Mouse (Mus musculus) kidney, embryonic 15.5 days (tissue): Measurements from ENCODE around the gene Mcrip1. TPM values are rescaled to one million over a fixed set of nuclear protein-coding genes. Genes with fewer than 3 reads are reported as not detected.
"Not testable (repeated sequence)": the region's sequence is repeated elsewhere in the genome, so short reads cannot be mapped to it uniquely, and the experiment has no call there.

Experiments used
- ATAC-seq: fragments of 200-750 bp; cut with Nextera tagmentation; replicated peaks from 2 replicates; pipeline ENCODE4 v1.8.0; 2017; ENCODE audit warnings: moderate TSS enrichment; ENCODE audit not compliant: low FRiP score
- H3K27ac ChIP-seq: fragments of 300-500 bp; sonication (generic); 2 replicates; pipeline ENCODE4 v1.5.1; 2015; ENCODE audit warnings: mild to moderate bottlenecking, inconsistent platforms
- H3K27me3 ChIP-seq: fragments of 300-500 bp; sonication (generic); 2 replicates; pipeline ENCODE4 v1.6.1; 2015; ENCODE audit warnings: inconsistent platforms
- H3K36me3 ChIP-seq: fragments of 300-500 bp; sonication (generic); 2 replicates; pipeline ENCODE4 v1.6.1; 2015; ENCODE audit warnings: inconsistent platforms
- H3K4me1 ChIP-seq: fragments of 300-500 bp; sonication (generic); 2 replicates; pipeline ENCODE4 v1.6.1; 2015; ENCODE audit warnings: inconsistent platforms
- H3K4me2 ChIP-seq: fragments of 300-500 bp; sonication (generic); 2 replicates; pipeline ENCODE4 v1.6.1; 2015; ENCODE audit warnings: moderate library complexity, mild to moderate bottlenecking, inconsistent platforms
- H3K4me3 ChIP-seq: fragments of 300-500 bp; sonication (generic); replicated peaks from 2 replicates; pipeline ENCODE4 v1.5.1; 2015; ENCODE audit warnings: mild to moderate bottlenecking, inconsistent platforms
- H3K9ac ChIP-seq: fragments of 300-500 bp; sonication (generic); 2 replicates; pipeline ENCODE4 v1.6.1; 2015; ENCODE audit warnings: mild to moderate bottlenecking, inconsistent platforms
- H3K9me3 ChIP-seq: fragments of 300-500 bp; sonication (generic); replicated peaks from 2 replicates; pipeline ENCODE4 v1.6.1; 2016; ENCODE audit warnings: inconsistent platforms
- WGBS: fragments of 180-500 bp; shearing (Covaris S2); methylation state at CpG from one replicate; pipeline ENCODE4 v1.1.7; 2015; ENCODE audit warnings: mixed read lengths; 5-methylcytosine and 5-hydroxymethylcytosine counted together
- polyA plus RNA-seq: library from polyadenylated mRNA; unstranded; fragments of >200 nt; fragmentation: Nextera tagmentation; extraction: Ambion mirVana; gene quantifications from 2 replicates; pipeline ENCODE4 v1.2.1, GENCODE M21; 2015

The Mcrip1 gene
- polyA plus RNA-seq, result 199 and 212 TPM in 2 replicates

DNA sequence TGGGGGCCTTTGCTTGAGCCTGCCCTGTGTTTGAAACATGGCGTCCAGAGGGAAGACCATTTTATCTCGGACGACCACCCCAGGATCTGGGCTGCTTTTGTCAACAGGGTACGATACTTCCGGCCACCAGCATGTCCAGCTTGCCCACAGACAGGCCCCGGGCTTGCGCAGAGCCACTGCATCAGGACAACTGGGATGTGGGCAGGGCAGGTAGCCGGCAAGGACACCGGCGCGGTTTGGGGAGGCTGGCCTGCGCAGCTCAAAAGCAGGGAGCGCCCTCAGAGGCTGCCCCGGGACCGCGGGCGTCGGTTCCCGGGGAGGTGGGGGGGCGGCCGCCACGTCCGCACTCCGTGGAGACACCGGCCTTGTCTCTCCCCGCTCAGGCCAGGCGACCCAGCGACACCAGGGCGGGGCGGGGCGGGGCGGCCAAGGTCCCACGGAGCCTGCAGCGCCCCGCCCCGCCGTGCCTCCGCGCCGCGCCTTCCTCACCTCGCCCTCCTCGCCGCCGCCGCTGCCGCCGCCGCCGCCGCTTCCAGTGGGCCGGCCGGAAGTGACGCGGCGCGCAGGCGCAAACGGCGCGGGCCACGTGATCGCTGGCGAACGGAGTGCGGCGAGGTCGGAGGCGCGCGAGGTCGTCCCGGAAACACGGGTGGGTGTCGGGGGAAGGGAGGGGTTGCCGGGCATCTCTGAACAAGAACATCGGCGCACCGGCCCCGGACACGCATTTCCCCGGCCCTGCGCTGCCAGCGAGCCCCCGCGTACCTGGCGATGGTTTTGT, at the start of gene Mcrip1:
TSS of gene Mcrip1 (minus strand) at position 560 of the 778 bp plus-strand sequence.
- Histone ChIP-seq H3K36me3 (peaks cover 17% of the 10 kb centered on the region), H3K27ac (peak within 1 kb of the TSS; percentile 96)

DNA sequence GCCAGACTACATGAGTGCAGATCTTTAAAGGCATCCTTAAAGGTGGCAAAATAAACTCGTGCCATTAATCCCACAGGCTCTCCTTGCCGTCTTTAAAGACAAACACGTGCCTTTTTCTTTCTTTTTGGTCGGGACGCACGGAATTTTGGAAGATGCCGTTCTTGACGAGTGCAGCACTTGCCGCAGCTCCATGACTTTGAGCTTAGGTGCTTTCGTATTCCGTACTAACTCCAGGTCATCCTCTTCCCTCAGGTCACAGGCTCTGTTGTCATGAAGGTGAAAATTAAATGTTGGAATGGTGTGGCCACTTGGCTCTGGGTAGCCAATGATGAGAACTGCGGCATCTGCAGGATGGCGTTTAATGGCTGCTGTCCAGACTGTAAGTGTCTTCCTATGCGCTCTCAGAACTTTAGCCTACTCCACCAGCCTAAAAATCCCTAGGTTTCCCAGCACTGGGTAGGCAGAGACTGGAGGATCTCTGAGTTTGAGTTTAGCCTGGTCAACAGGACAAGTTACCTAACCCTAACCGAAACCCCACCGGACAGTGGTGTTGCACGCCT, 49.5 kb upstream of the Mcrip1 start:
- Histone ChIP-seq H3K4me3 (peak overlapping the region; percentile 99), H3K4me2 (peak overlapping the region; percentile 92), H3K9me3 (no peaks in the 10 kb centered on the region), H3K36me3 (peaks cover 71% of the 10 kb centered on the region), H3K27me3 (no peaks in the 10 kb centered on the region), H3K27ac (peak overlapping the region; percentile 89), H3K9ac (peak overlapping the region; percentile 74), H3K4me1 (peaks cover 32% of the 10 kb centered on the region)
- WGBS, result 41% methylated on average over 17 of the region's 17 CpGs
- no peak for ATAC-seq

More for the DNA sequence above, at the start of gene Mcrip1:
- Histone ChIP-seq H3K27me3 (no peaks in the 10 kb centered on the region), H3K4me2 (peak within 1 kb of the TSS; percentile 86), H3K4me3 (peak within 1 kb of the TSS; percentile 97), H3K9ac (peak within 1 kb of the TSS; percentile 96), H3K9me3 (no peaks in the 10 kb centered on the region), H3K4me1 (peaks cover 42% of the 10 kb centered on the region)
- WGBS, result under 1% methylated on average over 87 of the region's 87 CpGs
- peak; percentile 86 for ATAC-seq

DNA sequence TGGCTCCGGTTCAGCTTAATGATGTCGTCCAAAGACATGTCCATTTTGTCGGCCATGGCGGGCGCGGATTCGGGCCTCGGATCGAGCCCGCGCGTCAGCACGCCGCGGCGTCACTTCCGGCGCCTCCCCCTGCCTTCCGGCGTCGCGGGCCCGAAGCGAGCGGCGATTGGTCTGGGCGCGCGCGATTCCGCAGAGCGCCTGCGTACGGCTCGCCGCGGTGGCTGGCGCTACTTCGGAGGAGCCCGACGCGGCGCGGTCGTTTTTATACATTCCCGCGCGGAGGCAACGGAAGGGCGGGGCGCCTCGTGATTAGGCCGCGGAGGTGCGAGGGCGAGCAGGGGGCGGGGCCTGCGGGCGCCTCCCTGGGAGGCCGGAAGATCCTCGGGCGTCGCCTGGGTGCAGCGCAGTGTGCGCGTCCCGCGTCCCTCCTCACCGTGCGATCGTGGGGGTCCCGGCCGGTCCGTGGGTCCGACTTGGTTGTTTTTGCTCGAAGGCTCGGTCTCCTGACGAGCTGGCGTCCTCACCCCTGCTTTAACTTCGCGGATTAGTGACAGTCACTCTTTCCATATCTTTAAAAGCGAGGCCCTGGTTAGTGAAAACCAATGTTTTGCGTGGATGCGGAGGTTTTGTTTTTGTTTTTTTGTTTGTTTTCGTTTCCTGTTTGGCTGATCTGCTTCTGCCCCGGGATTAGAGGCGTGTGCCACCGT, 48.9 kb upstream of the Mcrip1 start, which contains the start of the genes Alyref and Anapc11:
TSS of gene Alyref (minus strand) at position 83 of the 707 bp plus-strand sequence.
TSS of gene Anapc11 (plus strand) at position 139 of the 707 bp plus-strand sequence.
- Histone ChIP-seq H3K9ac (peak within 1 kb of the TSS; percentile 92), H3K4me3 (peak within 1 kb of the TSS; percentile 99), H3K9me3 (no peaks in the 10 kb centered on the region), H3K27ac (peak within 1 kb of the TSS; percentile 89), H3K36me3 (peaks cover 71% of the 10 kb centered on the region), H3K4me2 (peak within 1 kb of the TSS; percentile 92), H3K27me3 (no peaks in the 10 kb centered on the region), H3K4me1 (peaks cover 32% of the 10 kb centered on the region)
- peak; percentile 98 for ATAC-seq
- under 1% methylated on average over 86 of the region's 88 CpGs for WGBS

DNA sequence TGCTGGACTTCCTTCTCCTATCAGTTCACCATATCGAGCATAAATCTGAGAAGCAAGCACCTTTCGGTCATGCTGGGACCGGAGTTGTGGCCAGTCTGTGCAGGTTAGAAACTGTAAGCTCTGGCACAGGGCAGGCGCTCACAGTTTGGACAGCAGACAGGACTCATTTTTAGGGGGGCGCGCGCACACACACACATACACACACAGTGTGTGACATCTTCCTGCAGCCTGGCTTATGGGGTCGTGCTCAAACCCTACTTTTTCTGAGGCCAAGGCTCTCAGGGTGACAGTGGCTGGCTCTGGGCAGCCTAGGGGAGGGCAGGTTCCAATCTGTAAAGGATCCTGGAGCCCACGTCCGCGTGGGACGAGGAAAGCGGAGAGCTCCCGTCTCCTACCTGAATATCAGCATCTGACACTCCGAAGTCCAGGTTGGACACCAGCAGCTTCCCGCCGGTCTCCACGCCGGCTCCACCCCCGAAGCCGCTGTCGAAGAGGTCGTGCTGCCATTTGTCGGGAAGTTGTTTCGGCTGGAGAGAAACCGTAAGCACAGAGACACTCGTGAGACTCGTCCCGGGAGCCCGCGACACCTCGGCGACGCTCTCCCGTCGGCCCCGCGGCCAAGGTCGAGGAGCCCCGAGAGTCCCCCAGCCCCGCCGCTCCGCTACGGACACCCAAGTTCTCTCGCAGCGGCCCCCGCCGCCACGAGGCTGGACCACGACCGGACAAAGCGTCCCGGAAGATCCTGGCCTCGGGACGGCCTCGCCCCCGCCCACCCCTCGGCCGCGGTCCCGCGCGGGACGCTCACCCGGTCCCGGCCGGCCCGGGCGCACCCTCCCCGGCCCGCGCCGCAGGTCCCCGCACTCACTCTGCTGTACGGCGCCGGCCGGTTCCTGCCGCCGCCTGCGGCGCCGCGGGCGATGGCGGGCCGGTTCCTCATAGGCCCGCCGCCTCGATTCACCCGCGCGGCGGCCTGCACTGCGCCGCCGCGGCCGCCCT, 48.0 kb upstream of the Mcrip1 start:
- Histone ChIP-seq H3K9ac (peak overlapping the region; percentile 92), H3K4me2 (peak overlapping the region; percentile 92), H3K4me1 (peaks cover 32% of the 10 kb centered on the region), H3K27ac (peak overlapping the region; percentile 89), H3K27me3 (no peaks in the 10 kb centered on the region), H3K36me3 (peaks cover 71% of the 10 kb centered on the region), H3K9me3 (no peaks in the 10 kb centered on the region), H3K4me3 (peak overlapping the region; percentile 99)
- WGBS, result 2% methylated on average over 99 of the region's 99 CpGs
- ATAC-seq, result peak; percentile 61

DNA sequence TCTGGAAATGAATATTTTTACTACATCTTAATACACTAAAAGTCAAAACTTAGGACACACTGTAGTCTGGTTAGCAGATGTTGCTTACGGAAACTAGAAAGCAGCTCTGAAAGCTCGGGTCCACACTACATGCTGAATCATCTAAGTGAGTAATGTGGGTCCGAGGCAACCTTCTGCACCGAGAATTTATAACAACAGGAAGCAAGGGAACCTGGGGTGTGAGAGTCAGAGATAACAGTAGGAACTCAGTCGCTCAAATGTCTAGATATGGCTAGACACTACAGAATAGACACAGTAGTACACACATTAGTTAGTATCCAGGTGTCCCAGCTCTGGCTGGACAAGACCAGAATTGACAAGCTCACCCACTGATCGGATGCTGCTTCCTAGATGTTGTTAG, 39.0 kb upstream of the Mcrip1 start:
- no peaks in the 10 kb centered on the region for H3K27me3 ChIP-seq
- H3K27ac ChIP-seq, result no peak overlapping the region
- WGBS, result 90% methylated on average over 6 of the region's 6 CpGs
- H3K4me2 ChIP-seq, result no peak overlapping the region
- no peaks in the 10 kb centered on the region for H3K9me3 ChIP-seq
- H3K9ac ChIP-seq, result no peak overlapping the region
- H3K36me3 ChIP-seq, result peaks cover 99% of the 10 kb centered on the region
- no peak for ATAC-seq
- H3K4me3 ChIP-seq, result no peak overlapping the region
- no peaks in the 10 kb centered on the region for H3K4me1 ChIP-seq

DNA sequence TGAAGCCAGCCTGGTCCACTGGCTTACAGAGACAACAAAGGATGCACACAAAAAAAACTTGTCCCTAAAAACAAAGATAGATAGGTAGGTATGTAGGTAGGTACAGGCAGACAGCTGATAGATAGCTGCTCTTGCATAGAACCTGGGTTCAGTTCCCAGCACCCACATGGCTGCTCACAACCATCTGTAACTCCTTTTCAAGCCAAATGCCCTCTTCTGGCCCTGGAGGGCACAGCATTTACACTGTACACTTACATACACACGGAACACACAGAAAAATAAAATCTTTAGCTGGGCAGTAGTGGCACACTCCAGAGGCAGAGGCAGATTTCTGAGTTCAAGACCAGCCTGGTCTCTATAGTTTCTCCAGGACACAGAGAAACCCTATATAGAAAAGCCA, 34.4 kb upstream of the Mcrip1 start:
- Histone ChIP-seq H3K4me2 (no peak overlapping the region), H3K36me3 (peaks cover 66% of the 10 kb centered on the region), H3K4me1 (peaks cover 29% of the 10 kb centered on the region), H3K9me3 (no peaks in the 10 kb centered on the region), H3K27me3 (no peaks in the 10 kb centered on the region), H3K27ac (no peak overlapping the region), H3K4me3 (no peak overlapping the region), H3K9ac (no peak overlapping the region)
- ATAC-seq, result no peak
- 100% methylated on average over 1 of the region's 1 CpGs for WGBS

DNA sequence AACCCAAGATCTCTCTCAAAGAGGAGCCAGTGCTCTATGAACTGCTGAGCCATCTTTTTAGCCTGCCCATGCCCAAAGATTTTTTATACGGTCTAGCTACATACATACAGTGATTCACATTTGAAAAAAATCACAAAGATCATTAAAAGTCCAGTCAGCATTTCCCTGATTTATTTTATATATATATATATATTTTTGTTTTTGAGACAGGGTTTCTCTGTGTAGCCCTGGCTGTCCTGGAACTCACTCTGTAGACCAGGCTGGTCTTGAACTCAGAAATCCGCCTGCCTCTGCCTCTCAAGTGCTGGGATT, 33.4 kb upstream of the Mcrip1 start:
- H3K4me2 ChIP-seq, H3K9ac ChIP-seq, H3K9me3 ChIP-seq, ATAC-seq, H3K4me3 ChIP-seq, H3K27me3 ChIP-seq: not testable (repeated sequence)
- Histone ChIP-seq H3K4me1 (peaks cover 39% of the 10 kb centered on the region), H3K36me3 (peaks cover 66% of the 10 kb centered on the region), H3K27ac (peak overlapping the region; percentile 94; the same call in 1 of the 2 replicates)
- WGBS, result 92% methylated on average over 2 of the region's 2 CpGs

DNA sequence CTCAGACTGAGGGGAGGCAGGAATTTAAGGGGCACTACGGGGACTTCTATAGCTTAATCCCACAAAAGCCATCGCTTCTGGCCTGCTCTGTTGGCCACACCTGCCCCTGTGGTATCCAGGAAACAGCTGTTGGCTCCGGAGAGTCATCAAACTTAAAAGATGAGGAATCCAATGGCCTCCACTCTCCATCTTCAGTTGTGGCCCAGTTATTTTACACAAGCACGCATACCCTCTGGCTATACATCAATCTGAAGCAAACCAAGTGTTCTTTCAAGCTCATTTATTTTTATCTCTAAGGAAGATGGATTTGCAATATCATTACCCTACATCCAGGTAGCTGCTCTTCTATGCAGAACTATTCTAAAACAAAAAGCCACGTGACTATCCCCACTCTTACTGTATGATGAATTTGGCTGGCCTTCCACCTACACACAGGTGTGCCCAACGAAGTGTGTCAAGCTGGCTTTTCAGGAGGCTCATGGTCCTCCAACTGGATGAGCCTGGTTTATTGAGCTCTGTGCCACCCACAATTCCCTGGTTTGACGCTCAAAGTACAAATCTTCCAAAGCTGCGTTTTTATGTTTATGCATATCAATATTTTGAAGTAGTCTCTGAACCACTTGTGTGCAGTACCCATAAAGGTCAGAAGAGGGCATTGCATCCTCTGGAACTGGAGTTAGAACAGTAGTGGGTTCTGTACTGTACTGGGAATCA, 32.9 kb upstream of the Mcrip1 start:
- no peak for ATAC-seq
- Histone ChIP-seq H3K27me3 (no peaks in the 10 kb centered on the region), H3K36me3 (peaks cover 66% of the 10 kb centered on the region), H3K4me3 (peak overlapping the region; percentile 95), H3K27ac (peak overlapping the region; percentile 94), H3K4me2 (peak overlapping the region; percentile 90), H3K9me3 (no peaks in the 10 kb centered on the region), H3K4me1 (peaks cover 44% of the 10 kb centered on the region), H3K9ac (peak overlapping the region; percentile 96)
- 71% methylated on average over 8 of the region's 8 CpGs for WGBS

DNA sequence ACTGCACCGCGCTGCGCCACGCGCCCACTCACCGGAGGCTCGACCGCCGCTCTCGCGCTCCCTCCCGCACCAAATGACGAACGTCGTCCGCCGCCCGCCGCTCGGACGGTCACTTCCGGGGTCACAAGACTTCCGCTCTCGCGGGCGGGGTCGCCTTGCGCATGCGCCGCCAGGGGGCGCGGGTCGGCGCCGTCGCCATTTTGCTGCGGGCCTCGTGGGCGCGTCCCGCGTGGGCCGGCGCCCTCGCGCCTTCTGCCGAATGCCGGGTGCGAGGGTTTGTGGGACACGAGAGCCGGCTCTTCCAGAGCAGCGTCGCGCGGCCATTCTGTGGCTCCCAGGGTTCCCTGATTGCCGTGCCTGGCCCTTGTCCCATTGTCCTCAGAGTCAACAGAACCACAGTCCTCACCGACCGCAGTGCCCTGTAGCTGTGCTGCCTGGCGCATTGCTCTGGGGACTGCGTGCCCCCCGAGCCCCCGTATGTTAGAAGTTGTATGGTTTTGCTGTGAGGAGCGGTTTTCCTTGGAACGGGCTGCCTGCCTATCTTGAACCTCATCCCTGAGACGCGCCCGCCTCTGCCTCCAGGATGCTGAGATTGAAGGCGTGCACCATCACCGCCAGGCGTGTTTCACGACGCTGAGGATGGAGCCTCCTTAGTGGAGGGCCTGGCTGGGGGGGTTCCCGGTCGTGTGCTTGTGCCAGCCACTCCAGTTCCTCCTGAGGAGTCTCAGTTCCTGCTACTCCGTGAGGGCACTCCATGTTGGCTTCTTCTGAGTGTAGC, 32.2 kb upstream of the Mcrip1 start, which contains the start of gene Arhgdia:
TSS of gene Arhgdia (minus strand) at position 135 of the 778 bp plus-strand sequence.
- Histone ChIP-seq H3K4me1 (peaks cover 48% of the 10 kb centered on the region), H3K36me3 (peaks cover 62% of the 10 kb centered on the region), H3K27ac (peak within 1 kb of the TSS; percentile 94), H3K9ac (peak within 1 kb of the TSS; percentile 96), H3K4me3 (peak within 1 kb of the TSS; percentile 95), H3K9me3 (no peaks in the 10 kb centered on the region), H3K4me2 (peak within 1 kb of the TSS; percentile 90), H3K27me3 (no peaks in the 10 kb centered on the region)
- ATAC-seq, result peak; percentile 15; the same call in 1 of the 2 replicates
- WGBS, result 5% methylated on average over 66 of the region's 75 CpGs

DNA sequence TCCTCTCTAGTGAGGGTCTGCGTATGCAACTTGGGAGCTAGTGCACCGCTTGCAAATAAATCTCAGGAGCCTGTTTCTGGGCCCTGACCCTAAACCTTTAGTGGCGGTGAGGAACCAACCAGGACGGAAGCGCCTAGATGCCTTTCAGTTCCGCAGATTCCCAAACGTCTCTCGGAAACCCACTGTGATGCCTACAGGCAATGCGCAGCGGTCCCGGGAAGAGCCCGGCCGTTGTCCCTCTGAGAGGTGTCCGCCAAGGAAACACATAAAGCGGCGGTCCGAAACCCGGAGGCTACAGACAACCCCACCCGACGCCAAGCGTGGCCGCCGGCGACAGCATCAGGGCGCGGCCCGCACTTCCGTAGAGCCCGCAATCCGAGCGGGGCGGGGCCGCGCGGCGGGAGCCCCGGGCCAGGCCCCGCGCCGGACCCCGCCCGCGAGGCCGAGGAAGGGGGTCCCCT, 31.4 kb upstream of the Mcrip1 start:
- Histone ChIP-seq H3K4me3 (peak overlapping the region; percentile 95), H3K9ac (peak overlapping the region; percentile 96), H3K27ac (peak overlapping the region; percentile 94), H3K4me1 (peaks cover 48% of the 10 kb centered on the region), H3K4me2 (peak overlapping the region; percentile 90), H3K36me3 (peaks cover 55% of the 10 kb centered on the region), H3K27me3 (no peaks in the 10 kb centered on the region), H3K9me3 (no peaks in the 10 kb centered on the region)
- ATAC-seq, result peak; percentile 30; the same call in 1 of the 2 replicates
- 1% methylated on average over 43 of the region's 44 CpGs for WGBS
